Mouse (Mus musculus) fibroblast of lung, adult 2 months (primary cell): ENCODE measurements around the gene Rasgrp3.

ENCODE experiments used
- DNase-seq: peaks from one replicate; pipeline ENCODE4 v3.0.0-alpha.2; 2011; ENCODE audit warnings: low read depth

The Rasgrp3 gene

GRCm38 (mm10) chr17:75503031-75503430 is 67.3 kb downstream of the Rasgrp3 start:
- no peak for DNase-seq

GRCm38 (mm10) chr17:75505053-75505452 is 69.4 kb downstream of the Rasgrp3 start:
- DNase-seq = no peak

- no peak for DNase-seq
Observed at GRCm38 (mm10) chr17:75506097-75506675, 70.5 kb downstream of the Rasgrp3 start.

GRCm38 (mm10) chr17:75506708-75507641 is 71.3 kb downstream of the Rasgrp3 start:
- no peak for DNase-seq

GRCm38 (mm10) chr17:75509257-75509656 is 73.6 kb downstream of the Rasgrp3 start:
- no peak for DNase-seq

- DNase-seq = no peak
Observed at GRCm38 (mm10) chr17:75516591-75516990, 80.9 kb downstream of the Rasgrp3 start.

- no peak for DNase-seq
Observed at GRCm38 (mm10) chr17:75518181-75518901, 82.6 kb downstream of the Rasgrp3 start.

- DNase-seq = no peak
Observed at GRCm38 (mm10) chr17:75519239-75519900, 83.7 kb downstream of the Rasgrp3 start.

- DNase-seq = no peak
Observed at GRCm38 (mm10) chr17:75521236-75521842, 85.6 kb downstream of the Rasgrp3 start.

GRCm38 (mm10) chr17:75522347-75523065 is 86.8 kb downstream of the Rasgrp3 start:
- DNase-seq = peak; percentile 95

- no peak for DNase-seq
Observed at GRCm38 (mm10) chr17:75523812-75524211, 88.1 kb downstream of the Rasgrp3 start.

GRCm38 (mm10) chr17:75526411-75526810 is 90.7 kb downstream of the Rasgrp3 start:
- no peak for DNase-seq

- no peak for DNase-seq
Observed at GRCm38 (mm10) chr17:75529222-75529935, 93.7 kb downstream of the Rasgrp3 start.

GRCm38 (mm10) chr17:75532469-75532986 is 96.8 kb downstream of the Rasgrp3 start:
- DNase-seq = no peak

- no peak for DNase-seq
Observed at GRCm38 (mm10) chr17:75534314-75535020, 98.8 kb downstream of the Rasgrp3 start.

- DNase-seq = no peak
Observed at GRCm38 (mm10) chr17:75535612-75536011, 99.9 kb downstream of the Rasgrp3 start.

- peak; percentile 56 for DNase-seq
Observed at GRCm38 (mm10) chr17:75536396-75537049, 100.8 kb downstream of the Rasgrp3 start.

GRCm38 (mm10) chr17:75537050-75537445 is 101.4 kb downstream of the Rasgrp3 start:
- no peak for DNase-seq

- DNase-seq = no peak
Observed at GRCm38 (mm10) chr17:75538431-75538830, 102.7 kb downstream of the Rasgrp3 start.
